ENCODE assay signal across 9 mouse cellular contexts in genomic region chr9:76323756-76324155, GRCm38 (mm10). TPM values are rescaled to one million over a fixed set of nuclear protein-coding genes. Genes with fewer than 3 reads are reported as not detected.
DNase-seq lines count a peak whose midpoint lies in the region; ATAC-seq and TF ChIP-seq lines count a peak whose summit lies in the region.
"Had no signal": no experiment of that assay in that cellular context is flagged by ENCODE, and none has a peak within 500 bp of the region (broad histone marks: within the 10 kb centered on the region; RNA-seq: fewer than 3 reads in every experiment).

Gene Hcrtr2 (minus strand): TSS chr9:76323856.

- H3K27me3 ChIP-seq in forebrain, embryonic 11.5 days (ENCODE audit: control insufficient read depth, insufficient read depth, low read length) = peaks cover 7% of the 10 kb centered on the region; the same call in 1 of the 2 replicates
- peaks cover 44% of the 10 kb centered on the region for H3K27me3 ChIP-seq in limb, embryonic 10.5 days (ENCODE audit: low read depth, poor library complexity, severe bottlenecking)
- peaks cover 14% of the 10 kb centered on the region for H3K27me3 ChIP-seq in neural tube, embryonic 13.5 days

- H3K4me2 ChIP-seq in forebrain, embryonic 11.5 days (ENCODE audit: low read depth, low read length, severe bottlenecking) = peak within 1 kb of the TSS; percentile 90
- peak within 1 kb of the TSS; percentile 88 for H3K4me2 ChIP-seq in neural tube, embryonic 13.5 days

- peak within 1 kb of the TSS; percentile 56 for H3K4me3 ChIP-seq in layer of hippocampus, adult 2 months
- peak within 1 kb of the TSS; percentile 45 for H3K4me3 ChIP-seq in forebrain, embryonic 11.5 days (ENCODE audit: low read depth, low read length)
- H3K4me3 ChIP-seq in limb, embryonic 10.5 days = peak within 1 kb of the TSS; percentile 57
- peak within 1 kb of the TSS; percentile 49 for H3K4me3 ChIP-seq in neural tube, embryonic 13.5 days

- H3K27ac ChIP-seq in layer of hippocampus, adult 2 months = no peak within 1 kb of the TSS
- H3K27ac ChIP-seq in forebrain, embryonic 11.5 days (ENCODE audit: low read depth, low read length) = no peak within 1 kb of the TSS
- no peak within 1 kb of the TSS for H3K27ac ChIP-seq in limb, embryonic 10.5 days
- peak within 1 kb of the TSS; percentile 15; the same call in 1 of the 2 replicates for H3K27ac ChIP-seq in neural tube, embryonic 13.5 days (replicated peaks)

- peak within 1 kb of the TSS; percentile 53 for H3K9ac ChIP-seq in forebrain, embryonic 11.5 days (ENCODE audit: low read length)
- peak within 1 kb of the TSS; percentile 67 for H3K9ac ChIP-seq in neural tube, embryonic 13.5 days

- H3K4me1 ChIP-seq in forebrain, embryonic 11.5 days (replicated peaks; ENCODE audit: control insufficient read depth, insufficient read depth, low read length) = no peaks in the 10 kb centered on the region
- H3K4me1 ChIP-seq in limb, embryonic 10.5 days = peaks cover 14% of the 10 kb centered on the region
- peaks cover 22% of the 10 kb centered on the region for H3K4me1 ChIP-seq in neural tube, embryonic 13.5 days (replicated peaks)

- TF ChIP-seq CTCF in layer of hippocampus, adult 2 months (conservative IDR thresholded peaks at IDR 0.05) = no peak

- no peaks in the 10 kb centered on the region for H3K9me3 ChIP-seq in forebrain, embryonic 11.5 days (ENCODE audit: control insufficient read depth, low read length)
- H3K9me3 ChIP-seq in limb, embryonic 10.5 days (replicated peaks) = no peaks in the 10 kb centered on the region
- no peaks in the 10 kb centered on the region for H3K9me3 ChIP-seq in neural tube, embryonic 13.5 days

- no peak for DNase-seq in layer of hippocampus, adult 2 months (ENCODE audit: low spot score in 2 of 2)
- DNase-seq in layer of hippocampus, adult 9-10 months (ENCODE audit: low spot score) = no peak
- DNase-seq in forebrain, embryonic 11.5 days (ENCODE audit: low spot score) = no peak
- no peak for DNase-seq in limb, embryonic 10.5 days (ENCODE audit: low spot score)
- no peak for DNase-seq in left cerebral cortex, adult 11 months (ENCODE audit: low spot score)
- DNase-seq in urinary bladder, postnatal 10 days (ENCODE audit: low spot score) = no peak
- DNase-seq in B cell, adult 2 months = no peak
- DNase-seq: layer of hippocampus, adult 9-11 months had no signal

- WGBS in forebrain, embryonic 11.5 days = 75% methylated on average over 6 of the region's 6 CpGs
- 79% methylated on average over 6 of the region's 6 CpGs for WGBS in limb, embryonic 10.5 days
- 75% methylated on average over 6 of the region's 6 CpGs for WGBS in neural tube, embryonic 13.5 days

- no peaks in the 10 kb centered on the region for H3K36me3 ChIP-seq in forebrain, embryonic 11.5 days (ENCODE audit: control insufficient read depth, insufficient read depth, low read length)
- no peaks in the 10 kb centered on the region for H3K36me3 ChIP-seq in limb, embryonic 10.5 days
- no peaks in the 10 kb centered on the region for H3K36me3 ChIP-seq in neural tube, embryonic 13.5 days

- peak; percentile 17 for ATAC-seq in forebrain, embryonic 11.5 days (replicated peaks; ENCODE audit: low FRiP score)
- ATAC-seq in neural tube, embryonic 13.5 days (ENCODE audit: low read depth) = peak; percentile 34; the same call in 1 of the 2 replicates

RNA-seq across cellular contexts. Expression of gene Hcrtr2, which starts in this region (rescaled TPM):
- 1 to 10 TPM; 3.5 to 3.6 TPM for total RNA-seq in layer of hippocampus, adult 2 months (2021)
- 0.20 and 0.32 TPM in 2 replicates for polyA plus RNA-seq in forebrain, embryonic 11.5 days (2014; fragmentation: Nextera tagmentation; extraction: Ambion mirVana)
- polyA plus RNA-seq in limb, embryonic 10.5 days (2016; fragmentation: Nextera tagmentation; extraction: Ambion mirVana) = 0.06 and 0.21 TPM in 2 replicates
- polyA plus RNA-seq in neural tube, embryonic 13.5 days (2015; fragmentation: Nextera tagmentation; extraction: Ambion mirVana) = 3.2 and 3.4 TPM in 2 replicates

Comparison
In these comparisons a context has a peak if more than half of its experiments do, and no peak if none do; other contexts are left out.
1. Peak in ATAC-seq, H3K4me3 ChIP-seq, H3K9ac ChIP-seq and H3K4me2 ChIP-seq in forebrain, embryonic 11.5 days; RNA of the gene not detected or under 1 TPM.